9 mouse cellular contexts compared by ENCODE assay signal in the genomic region with DNA sequence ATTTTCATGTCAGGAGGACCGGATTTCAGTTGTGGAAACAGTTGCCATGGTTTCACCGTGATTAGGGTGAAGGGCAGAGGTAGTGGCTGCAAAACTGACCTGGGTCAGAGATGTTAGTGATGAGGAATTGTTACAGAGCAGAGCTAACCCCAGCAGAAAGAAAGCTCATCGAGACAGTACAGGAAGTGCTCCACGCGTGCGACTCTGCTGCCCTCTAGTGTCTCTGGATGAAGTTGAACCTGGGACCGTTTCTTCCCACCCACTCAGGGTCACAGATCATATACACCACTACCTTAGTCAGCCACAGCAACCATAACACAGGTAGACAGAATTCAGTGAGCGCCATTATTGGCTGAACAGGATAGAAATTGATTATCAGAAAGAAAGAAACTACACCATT.
DNase-seq lines count a peak whose midpoint lies in the region; ATAC-seq and TF ChIP-seq lines count a peak whose summit lies in the region.
"Had no signal": no experiment of that assay in that cellular context is flagged by ENCODE, and none has a peak within 500 bp of the region (broad histone marks: within the 10 kb centered on the region; RNA-seq: fewer than 3 reads in every experiment).

No protein-coding gene starts in this region.

- peaks cover 60% of the 10 kb centered on the region for H3K9me3 ChIP-seq in CH12.LX (replicated peaks; ENCODE audit: low read length)
- no peaks in the 10 kb centered on the region for H3K9me3 ChIP-seq in heart, postnatal 0 days (replicated peaks; ENCODE audit: control insufficient read depth, low read length)
- no peaks in the 10 kb centered on the region for H3K9me3 ChIP-seq in midbrain, embryonic 10.5 days (replicated peaks)

- 10% methylated on average over 8 of the region's 8 CpGs for WGBS in heart, postnatal 0 days
- WGBS in large intestine, adult 2 months: 9% methylated on average over 8 of the region's 8 CpGs
- 18% methylated on average over 8 of the region's 8 CpGs for WGBS in midbrain, embryonic 10.5 days

- H3K9ac ChIP-seq in CH12.LX (ENCODE audit: insufficient read depth, low read depth): no peak overlapping the region
- H3K9ac ChIP-seq in heart, postnatal 0 days (replicated peaks; ENCODE audit: low read depth, low read length): no peak overlapping the region

- no peaks in the 10 kb centered on the region for H3K27me3 ChIP-seq in CH12.LX (replicated peaks)
- H3K27me3 ChIP-seq in heart, postnatal 0 days (ENCODE audit: control insufficient read depth, insufficient read depth, low read length): no peaks in the 10 kb centered on the region
- H3K27me3 ChIP-seq in midbrain, embryonic 10.5 days (ENCODE audit: low read depth, poor library complexity, severe bottlenecking): no peaks in the 10 kb centered on the region

- H3K4me3 ChIP-seq in CH12.LX (replicated peaks in 1 of 3; ENCODE audit: low read depth in 2 of 3, low read length in 2 of 3, poor library complexity in 1 of 3): no peak overlapping the region
- no peak overlapping the region for H3K4me3 ChIP-seq in heart, postnatal 0 days (ENCODE audit: low read depth, low read length)
- no peak overlapping the region for H3K4me3 ChIP-seq in midbrain, embryonic 10.5 days

- no peak overlapping the region for H3K27ac ChIP-seq in CH12.LX (ENCODE audit: insufficient read depth, low read depth)
- no peak overlapping the region for H3K27ac ChIP-seq in heart, postnatal 0 days (ENCODE audit: low read depth)
- H3K27ac ChIP-seq in midbrain, embryonic 10.5 days (replicated peaks): no peak overlapping the region

- H3K36me3 ChIP-seq in CH12.LX (replicated peaks in 1 of 2; ENCODE audit: control insufficient read depth in 1 of 2, insufficient read depth in 1 of 2, low read length in 1 of 2): no peaks in the 10 kb centered on the region
- no peaks in the 10 kb centered on the region for H3K36me3 ChIP-seq in heart, postnatal 0 days (replicated peaks; ENCODE audit: control insufficient read depth, insufficient read depth, low read length)
- no peaks in the 10 kb centered on the region for H3K36me3 ChIP-seq in midbrain, embryonic 10.5 days
- H3K36me3 ChIP-seq: G1E had no signal

- peak; percentile 25 to 47 for DNase-seq in cerebellum, adult 18-20 months
- DNase-seq in cerebellum, adult 11 months: no peak
- DNase-seq in CH12.LX (ENCODE audit: extremely low read depth): no peak
- peak; percentile 31 to 42 for DNase-seq in cerebellum, postnatal 36 days
- peak; percentile 35 for DNase-seq in heart, postnatal 0 days (ENCODE audit: low spot score)
- peak; percentile 11 for DNase-seq in large intestine, adult 2 months (ENCODE audit: low read depth, low spot score)
- DNase-seq in midbrain, embryonic 10.5 days (ENCODE audit: low spot score): peak; percentile 72

- dilution Hi-C loops in CH12.LX (cut with MboI; ENCODE audit: extremely low pct_ligation_motif_present, extremely low pct_unique_long_range_greater_than_20kb, low sequenced_read_pairs): no loop called here

- in situ Hi-C loops in CH12.LX (cut with MboI; ENCODE audit: low pct_ligation_motif_present, low pct_unique_long_range_greater_than_20kb, low sequenced_read_pairs): loop anchor here (25.0 kb wide), 1 partner anchor 457 kb away; no protein-coding TSS in a partner anchor

- H3K79me2 ChIP-seq in CH12.LX (replicated peaks; ENCODE audit: control insufficient read depth, extremely low read depth, insufficient read depth, poor library complexity, severe bottlenecking): no peaks in the 10 kb centered on the region

- TF ChIP-seq RAD21 in CH12.LX (IDR thresholded peaks at IDR 0.05; ENCODE audit: low read depth, low read length): peak; percentile 20

- TF ChIP-seq POLR2A in CH12.LX (IDR thresholded peaks at IDR 0.05; ENCODE audit: low read depth, low read length): no peak

- no peaks in the 10 kb centered on the region for H3K4me1 ChIP-seq in CH12.LX (ENCODE audit: control insufficient read depth in 1 of 2, insufficient read depth in 2 of 2)
- no peaks in the 10 kb centered on the region for H3K4me1 ChIP-seq in heart, postnatal 0 days (ENCODE audit: control insufficient read depth, insufficient read depth)
- H3K4me1 ChIP-seq in midbrain, embryonic 10.5 days: peaks cover 5% of the 10 kb centered on the region

- no peak for TF ChIP-seq EP300 in CH12.LX (IDR thresholded peaks at IDR 0.05; ENCODE audit: low read length)
- no peak for TF ChIP-seq EP300 in heart, postnatal 0 days (IDR thresholded peaks at IDR 0.05; ENCODE audit: low read depth)

- H3K4me2 ChIP-seq in CH12.LX (ENCODE audit: insufficient read depth, low read depth, poor library complexity, severe bottlenecking): no peak overlapping the region
- H3K4me2 ChIP-seq in heart, postnatal 0 days (ENCODE audit: low read depth, low read length): no peak overlapping the region

- TF ChIP-seq CTCF in CH12.LX (conservative IDR thresholded peaks at IDR 0.05 in 1 of 2, IDR thresholded peaks at IDR 0.05 in 1 of 2; ENCODE audit: low read depth in 2 of 2, low read length in 2 of 2): peak in 1 of 2 experiments; percentile 34; a peak in 2 of 4 replicates
- peak; percentile 81 for TF ChIP-seq CTCF in heart, postnatal 0 days (IDR thresholded peaks at IDR 0.05; ENCODE audit: low read depth)

- peak; percentile 62 for ATAC-seq in heart, postnatal 0 days (ENCODE audit: insufficient read depth, low read depth)
- no peak for ATAC-seq in erythroid progenitor cell, adult 5-6 weeks (replicated peaks; ENCODE audit: low FRiP score, poor library complexity, severe bottlenecking)

TF ChIP-seq in CH12.LX, 34 proteins besides CTCF, POLR2A, EP300 and RAD21:
- TF ChIP-seq USF1 (IDR thresholded peaks at IDR 0.05; ENCODE audit: low read depth, low read length): no peak

Comparison
In these comparisons a context has a peak if more than half of its experiments do, and no peak if none do; other contexts are left out.
1. DNase-seq: peak in cerebellum, adult 18-20 months (2 of 2), cerebellum, postnatal 36 days (2 of 2), heart, postnatal 0 days (single experiment), large intestine, adult 2 months (single experiment) and midbrain, embryonic 10.5 days (single experiment); none in cerebellum, adult 11 months (single experiment) and CH12.LX (single experiment).